Mouse (Mus musculus): Measurements from ENCODE around the gene Grcc10. TPM values are rescaled to one million over a fixed set of nuclear protein-coding genes. Genes with fewer than 3 reads are reported as not detected.

Grcc10 gene
- polyA plus RNA-seq, 1 experiment from 2014 or later, result 429 TPM

GRCm38 (mm10) chr6:124757351-124757880, 16.2 kb upstream of the Grcc10 start:
- peak; percentile 25 for DNase-seq
- H3K4me2 ChIP-seq, result peak overlapping the region; percentile 78
- no peaks in the 10 kb centered on the region for H3K9me3 ChIP-seq (ENCODE audit: low read depth, low read length)
- H3K9ac ChIP-seq, result peak overlapping the region; percentile 90
- no peak for TF ChIP-seq CTCF (IDR thresholded peaks at IDR 0.05; ENCODE audit: low read depth)
- H3K27ac ChIP-seq (ENCODE audit: low read depth), result peak overlapping the region; percentile 97
- peaks cover 22% of the 10 kb centered on the region for H3K4me1 ChIP-seq (ENCODE audit: insufficient read depth)
- WGBS, result 5% methylated on average over 5 of the region's 5 CpGs
- no peak for ATAC-seq (ENCODE audit: insufficient read depth)
- no peaks in the 10 kb centered on the region for H3K27me3 ChIP-seq (ENCODE audit: insufficient read depth, low read length)
- peak overlapping the region; percentile 78 for H3K4me3 ChIP-seq (ENCODE audit: low read depth, low read length)
- H3K36me3 ChIP-seq (ENCODE audit: insufficient read depth), result peaks cover 6% of the 10 kb centered on the region; the same call in 1 of the 2 replicates

GRCm38 (mm10) chr6:124756652-124757350, 15.6 kb upstream of the Grcc10 start:
- Histone ChIP-seq H3K4me1 (ENCODE audit: insufficient read depth) (peaks cover 22% of the 10 kb centered on the region), H3K36me3 (ENCODE audit: insufficient read depth) (peaks cover 9% of the 10 kb centered on the region; the same call in 1 of the 2 replicates), H3K27me3 (ENCODE audit: insufficient read depth, low read length) (no peaks in the 10 kb centered on the region), H3K27ac (ENCODE audit: low read depth) (peak overlapping the region; percentile 97), H3K4me3 (ENCODE audit: low read depth, low read length) (peak overlapping the region; percentile 78), H3K9me3 (ENCODE audit: low read depth, low read length) (no peaks in the 10 kb centered on the region), H3K9ac (peak overlapping the region; percentile 90), H3K4me2 (peak overlapping the region; percentile 78)
- ATAC-seq (ENCODE audit: insufficient read depth), result peak; percentile 75
- no peak for TF ChIP-seq CTCF (IDR thresholded peaks at IDR 0.05; ENCODE audit: low read depth)
- DNase-seq, result peak; percentile 91
- under 1% methylated on average over 51 of the region's 54 CpGs for WGBS

GRCm38 (mm10) chr6:124755831-124756595, 14.8 kb upstream of the Grcc10 start, which contains the start of the genes Gm45234 and Atn1:
TSS of gene Gm45234 (minus strand) at chr6:124756021.
TSS of gene Atn1 (minus strand) at chr6:124756524.
- no peaks in the 10 kb centered on the region for H3K27me3 ChIP-seq (ENCODE audit: insufficient read depth, low read length)
- DNase-seq (peak; percentile 81), ATAC-seq (ENCODE audit: insufficient read depth) (peak; percentile 68)
- no peak for TF ChIP-seq CTCF (IDR thresholded peaks at IDR 0.05; ENCODE audit: low read depth)
- H3K27ac ChIP-seq (ENCODE audit: low read depth), result peak within 1 kb of the TSS; percentile 97
- WGBS, result under 1% methylated on average over 78 of the region's 100 CpGs
- H3K9ac ChIP-seq, result peak within 1 kb of the TSS; percentile 90
- H3K36me3 ChIP-seq (ENCODE audit: insufficient read depth), result peaks cover 9% of the 10 kb centered on the region; the same call in 1 of the 2 replicates
- H3K9me3 ChIP-seq (ENCODE audit: low read depth, low read length), result no peaks in the 10 kb centered on the region
- H3K4me1 ChIP-seq (ENCODE audit: insufficient read depth), result peaks cover 22% of the 10 kb centered on the region
- peak within 1 kb of the TSS; percentile 78 for H3K4me3 ChIP-seq (ENCODE audit: low read depth, low read length)
- H3K4me2 ChIP-seq, result peak within 1 kb of the TSS; percentile 78

- Histone ChIP-seq H3K4me2 (peak overlapping the region; percentile 78), H3K4me1 (ENCODE audit: insufficient read depth) (peaks cover 22% of the 10 kb centered on the region), H3K27me3 (ENCODE audit: insufficient read depth, low read length) (no peaks in the 10 kb centered on the region), H3K27ac (ENCODE audit: low read depth) (peak overlapping the region; percentile 97), H3K36me3 (ENCODE audit: insufficient read depth) (peaks cover 9% of the 10 kb centered on the region; the same call in 1 of the 2 replicates), H3K4me3 (ENCODE audit: low read depth, low read length) (peak overlapping the region; percentile 78), H3K9me3 (ENCODE audit: low read depth, low read length) (no peaks in the 10 kb centered on the region), H3K9ac (peak overlapping the region; percentile 90)
- 4% methylated on average over 3 of the region's 3 CpGs for WGBS
- ATAC-seq (ENCODE audit: insufficient read depth) (no peak), DNase-seq (peak; percentile 24)
- TF ChIP-seq CTCF (IDR thresholded peaks at IDR 0.05; ENCODE audit: low read depth), result no peak
Observed at GRCm38 (mm10) chr6:124755306-124755705, 14.1 kb upstream of the Grcc10 start.

- H3K4me3 ChIP-seq (ENCODE audit: low read depth, low read length), result no peak overlapping the region
- H3K36me3 ChIP-seq (ENCODE audit: insufficient read depth), result peaks cover 21% of the 10 kb centered on the region
- peaks cover 19% of the 10 kb centered on the region for H3K4me1 ChIP-seq (ENCODE audit: insufficient read depth)
- no peaks in the 10 kb centered on the region for H3K9me3 ChIP-seq (ENCODE audit: low read depth, low read length)
- H3K27ac ChIP-seq (ENCODE audit: low read depth), result no peak overlapping the region
- H3K27me3 ChIP-seq (ENCODE audit: insufficient read depth, low read length), result no peaks in the 10 kb centered on the region
- no peak for TF ChIP-seq CTCF (IDR thresholded peaks at IDR 0.05; ENCODE audit: low read depth)
- no peak for ATAC-seq (ENCODE audit: insufficient read depth)
- DNase-seq, result no peak
- WGBS, result 84% methylated on average over 2 of the region's 2 CpGs
- H3K9ac ChIP-seq, result no peak overlapping the region
- H3K4me2 ChIP-seq, result peak overlapping the region; percentile 5; the same call in 1 of the 2 replicates
Observed at GRCm38 (mm10) chr6:124753861-124754260, 12.7 kb upstream of the Grcc10 start.

- WGBS, result 82% methylated on average over 8 of the region's 8 CpGs
- Histone ChIP-seq H3K27ac (ENCODE audit: low read depth) (no peak overlapping the region), H3K36me3 (ENCODE audit: insufficient read depth) (peaks cover 50% of the 10 kb centered on the region), H3K9ac (no peak overlapping the region), H3K4me3 (ENCODE audit: low read depth, low read length) (no peak overlapping the region), H3K27me3 (ENCODE audit: insufficient read depth, low read length) (no peaks in the 10 kb centered on the region), H3K4me2 (no peak overlapping the region), H3K9me3 (ENCODE audit: low read depth, low read length) (no peaks in the 10 kb centered on the region), H3K4me1 (ENCODE audit: insufficient read depth) (peaks cover 19% of the 10 kb centered on the region; the same call in 1 of the 2 replicates)
- ATAC-seq (ENCODE audit: insufficient read depth) (no peak), DNase-seq (no peak)
- TF ChIP-seq CTCF (IDR thresholded peaks at IDR 0.05; ENCODE audit: low read depth), result no peak
Observed at GRCm38 (mm10) chr6:124750405-124750804, 9.2 kb upstream of the Grcc10 start.

Measured in lung, embryonic 14.5 days (tissue).